Mouse (Mus musculus) CD4-positive, CD25-positive, alpha-beta regulatory T cell, adult 4 months (primary cell): ENCODE results near the gene Med25. TPM values are rescaled to one million over a fixed set of nuclear protein-coding genes. Genes with fewer than 3 reads are reported as not detected.
A peak's percentile ranks its signal among the peaks of the same experiment; 100 is the strongest.

Experiments used
- ATAC-seq: one replicate; pipeline ENCODE4 v1.8.0; 2017
- polyA plus RNA-seq, 2 experiments: library from polyadenylated mRNA; unstranded; fragments of 100-300 nt; shearing (Covaris generic); gene quantifications; one replicate each; pipeline ENCODE4 v1.2.1; 2017

The Med25 gene
- polyA plus RNA-seq, 2 experiments from 2014 or later = 9.1 to 10.9 TPM

- no peak for ATAC-seq
These were observed 45.7 kb downstream of the Med25 start for GRCm38 (mm10) chr7:44846804-44847203.

DNA sequence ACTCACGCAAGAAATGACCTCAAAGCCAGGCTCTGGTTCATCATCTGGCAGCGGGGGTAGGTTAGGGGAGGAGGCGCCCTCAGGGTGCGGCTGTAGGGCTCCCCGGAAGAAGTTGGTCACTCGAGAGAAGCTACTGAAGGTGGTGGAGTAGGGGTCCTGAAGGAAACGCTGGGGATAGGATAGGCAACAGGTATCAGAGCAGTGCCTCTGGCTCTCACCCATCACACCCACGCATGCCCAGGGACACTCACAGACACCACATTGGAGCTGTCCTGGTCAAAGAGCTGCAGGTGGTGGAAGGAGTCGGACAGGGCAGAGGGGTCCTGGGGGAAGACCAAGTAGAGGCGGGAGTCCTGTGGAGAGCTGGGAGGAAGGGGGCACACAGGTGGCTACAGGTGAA lies 47.5 kb downstream of the Med25 start:
- ATAC-seq = no peak

DNA sequence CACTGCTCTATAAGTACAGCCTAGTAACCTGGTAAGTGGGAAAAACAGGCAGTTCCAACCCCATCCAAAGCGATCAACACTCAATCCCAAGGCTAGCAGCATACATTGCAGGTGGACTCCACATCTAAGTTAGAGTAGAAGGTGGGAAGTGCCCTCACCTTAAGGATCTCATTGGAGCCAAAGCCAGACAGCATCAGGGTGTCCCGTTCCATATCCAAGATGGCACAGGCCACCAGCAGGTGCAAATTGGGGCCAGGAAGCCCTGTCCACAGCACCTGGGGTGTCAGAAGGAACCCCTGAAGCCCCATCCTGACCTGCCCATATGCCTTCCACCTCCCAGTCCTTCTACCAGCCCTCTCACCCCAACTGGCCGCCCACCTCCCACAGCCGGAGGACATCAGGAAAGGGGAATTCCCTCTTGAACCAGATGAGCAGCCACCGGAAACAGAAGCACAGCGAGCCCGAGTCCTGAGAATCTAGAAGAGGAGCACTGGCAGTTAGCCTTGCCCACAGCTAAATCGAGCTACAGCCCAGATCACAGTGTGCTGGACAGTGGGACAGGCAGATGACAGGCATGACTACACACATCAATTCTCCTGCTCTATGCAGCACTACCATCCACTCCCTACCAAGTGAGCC lies 50.6 kb downstream of the Med25 start:
- ATAC-seq = no peak

- no peak for ATAC-seq
These were observed 52.1 kb downstream of the Med25 start for GRCm38 (mm10) chr7:44840426-44840825.

- ATAC-seq = peak; percentile 70
These were observed 52.9 kb downstream of the Med25 start for GRCm38 (mm10) chr7:44839491-44840191.

- peak; percentile 66 for ATAC-seq
These were observed 53.4 kb downstream of the Med25 start for GRCm38 (mm10) chr7:44839171-44839490.

GRCm38 (mm10) chr7:44838073-44838472 lies 54.4 kb downstream of the Med25 start:
- ATAC-seq = no peak

- ATAC-seq = no peak
These were observed 56.0 kb downstream of the Med25 start for GRCm38 (mm10) chr7:44836423-44837053.

DNA sequence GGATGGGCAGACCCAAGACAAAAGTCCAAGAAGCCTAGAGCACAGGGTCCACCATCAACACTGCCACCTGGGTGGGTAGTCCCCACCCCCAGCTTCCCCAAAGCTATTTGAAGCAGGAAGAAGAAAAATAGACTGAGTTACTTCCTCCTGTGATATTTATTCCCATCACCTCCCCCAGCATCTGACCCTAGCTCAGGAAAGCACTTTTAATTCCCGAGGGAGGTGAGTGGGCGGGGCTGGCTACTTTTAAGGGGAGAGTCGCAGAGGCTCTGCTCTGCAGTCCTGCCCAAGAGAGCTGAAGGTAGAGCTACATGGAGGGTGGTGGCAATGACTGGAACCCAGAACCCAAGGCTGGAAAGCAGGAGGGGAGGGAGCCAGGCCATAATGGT lies 56.5 kb downstream of the Med25 start:
- no peak for ATAC-seq

DNA sequence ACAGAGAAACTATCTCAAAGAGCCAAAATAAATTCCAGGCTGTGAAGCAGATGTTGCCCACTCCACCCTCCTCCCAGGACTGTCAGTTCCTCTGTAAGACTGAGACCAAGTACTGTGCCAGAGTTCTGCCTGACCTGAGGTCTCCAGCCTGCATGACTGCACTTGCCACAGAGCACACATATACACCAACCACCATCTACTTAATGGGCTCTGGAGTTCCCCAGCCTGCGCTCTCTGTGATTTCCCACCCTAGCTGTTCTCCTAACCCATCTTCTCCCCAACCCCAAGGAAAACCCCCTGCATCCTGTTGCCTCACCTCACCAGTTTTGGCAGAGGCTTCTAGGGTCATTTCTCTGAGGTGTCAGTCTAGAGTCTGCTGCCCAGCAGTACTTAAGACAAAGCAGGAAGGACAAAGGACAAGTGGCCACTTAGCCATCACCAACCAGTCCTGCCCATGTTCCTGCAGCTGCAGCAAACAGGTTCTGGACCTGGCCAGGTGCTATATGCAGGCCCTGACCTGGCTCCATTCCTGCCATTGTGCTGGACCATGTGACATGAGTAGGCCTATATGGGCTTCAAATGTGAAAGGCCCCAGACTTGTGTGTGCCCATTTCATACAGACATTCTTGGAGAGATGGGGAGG lies 57.0 kb downstream of the Med25 start:
- ATAC-seq = peak; percentile 38

DNA sequence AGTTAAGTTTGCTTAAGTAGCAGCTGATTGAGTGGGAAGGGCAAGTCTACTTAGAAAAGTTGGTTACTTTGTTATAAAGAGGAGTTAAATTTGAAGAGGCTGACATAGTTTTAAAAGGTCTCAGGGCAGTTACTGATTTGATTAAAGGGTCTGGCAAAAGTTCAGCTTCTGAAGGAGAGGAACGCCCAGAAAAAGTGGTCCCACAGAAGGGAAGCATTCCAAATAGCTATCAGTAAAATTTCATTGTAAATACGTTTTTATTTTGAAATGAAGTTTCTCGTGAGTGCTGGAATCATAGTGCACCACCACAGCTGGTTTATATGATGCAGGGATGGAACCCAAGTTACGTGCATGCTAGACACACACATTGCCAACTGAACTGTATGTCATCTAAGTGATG lies 59.7 kb downstream of the Med25 start:
- ATAC-seq = no peak

GRCm38 (mm10) chr7:44828706-44829105 lies 63.8 kb downstream of the Med25 start:
- no peak for ATAC-seq

GRCm38 (mm10) chr7:44826771-44827170 lies 65.7 kb downstream of the Med25 start:
- no peak for ATAC-seq

Other genes starting within 250 kb of the Med25 start
- not detected for gene Myh14, start 221.9 kb downstream of the Med25 start, polyA plus RNA-seq
- not detected for gene Izumo2, start 184.0 kb downstream of the Med25 start, polyA plus RNA-seq
- gene Vrk3, start 144.3 kb downstream of the Med25 start, polyA plus RNA-seq = 10 to 100 TPM; 79.6 to 97.6 TPM
- under 1 TPM; 0.16 to 0.63 TPM for gene Zfp473, start 141.7 kb downstream of the Med25 start, polyA plus RNA-seq
- 10 to 100 TPM; 27.3 to 57.8 TPM for gene Nup62, start 76.6 kb downstream of the Med25 start, polyA plus RNA-seq
- gene Il4i1, start 76.3 kb downstream of the Med25 start, polyA plus RNA-seq = 1 to 10 TPM; 1.9 to 3.6 TPM
- gene Atf5, start 76.1 kb downstream of the Med25 start, polyA plus RNA-seq = under 1 TPM; 0.19 to 0.35 TPM
- gene Akt1s1, start 43.7 kb downstream of the Med25 start, polyA plus RNA-seq = 1 to 10 TPM; 1.2 to 3.1 TPM
- 10 to 100 TPM; 64.8 to 85.3 TPM for gene Tbc1d17, start 43.6 kb downstream of the Med25 start, polyA plus RNA-seq
- 10 to 100 TPM; 45.0 to 74.3 TPM for gene Pnkp, start 35.6 kb downstream of the Med25 start, polyA plus RNA-seq
- 1 to 10 TPM; 1.1 to 3.9 TPM for gene Ptov1, start 22.9 kb downstream of the Med25 start, polyA plus RNA-seq
- gene Fuz, start 3.4 kb upstream of the Med25 start, polyA plus RNA-seq = 10 to 100 TPM in 1 of 2 experiments, 1 to 10 TPM in 1; 9.2 to 17.5 TPM
- gene Ap2a1, start 36.8 kb upstream of the Med25 start, polyA plus RNA-seq = 1 to 10 TPM; 6.2 to 7.4 TPM
- gene Tsks, start 50.5 kb upstream of the Med25 start, polyA plus RNA-seq = not detected
- under 1 TPM; 0.36 to 0.92 TPM for gene Cpt1c, start 82.1 kb upstream of the Med25 start, polyA plus RNA-seq
- gene Prmt1, start 93.9 kb upstream of the Med25 start, polyA plus RNA-seq = 100 to 1,000 TPM in 1 of 2 experiments, 10 to 100 TPM in 1; 39.7 to 114 TPM
- gene Irf3, start 104.9 kb upstream of the Med25 start, polyA plus RNA-seq = 100 to 1,000 TPM; 117 to 147 TPM
- gene Bcl2l12, start 106.0 kb upstream of the Med25 start, polyA plus RNA-seq = 10 to 100 TPM; 23.6 to 30.1 TPM
- 1 to 10 TPM; 7.0 to 9.3 TPM for gene Scaf1, start 123.7 kb upstream of the Med25 start, polyA plus RNA-seq
- 1 to 10 TPM; 2.0 to 3.9 TPM for gene Rras, start 125.2 kb upstream of the Med25 start, polyA plus RNA-seq
- gene Prr12, start 160.2 kb upstream of the Med25 start, polyA plus RNA-seq = 10 to 100 TPM; 10.8 to 10.9 TPM
- 100 to 1,000 TPM; 158 to 199 TPM for gene Nosip, start 169.7 kb upstream of the Med25 start, polyA plus RNA-seq
- gene Prrg2, start 170.0 kb upstream of the Med25 start, polyA plus RNA-seq = 1 to 10 TPM; 1.7 to 2.8 TPM
- 10 to 100 TPM in 1 of 2 experiments, 1 to 10 TPM in 1; 7.6 to 66.3 TPM for gene Rcn3, start 199.5 kb upstream of the Med25 start, polyA plus RNA-seq
- 1 to 10 TPM; 2.3 to 3.8 TPM for gene Fcgrt, start 211.1 kb upstream of the Med25 start, polyA plus RNA-seq
- 1,000 to 10,000 TPM; 3,755 to 5,441 TPM for gene Rps11, start 231.7 kb upstream of the Med25 start, polyA plus RNA-seq
- 1,000 to 10,000 TPM; 5,632 to 7,602 TPM for gene Rpl13a, start 236.0 kb upstream of the Med25 start, polyA plus RNA-seq
- not detected for gene Gm45713, start 243.5 kb upstream of the Med25 start, polyA plus RNA-seq
- 10 to 100 TPM; 89.0 to 91.7 TPM for gene Flt3l, start 243.7 kb upstream of the Med25 start, polyA plus RNA-seq